Mouse (Mus musculus): ENCODE measurements around the gene Frmpd4. TPM values are rescaled to one million over a fixed set of nuclear protein-coding genes. Genes with fewer than 3 reads are reported as not detected.

Frmpd4 gene
- polyA plus RNA-seq, 1 experiment from 2014 or later, result not detected

DNA sequence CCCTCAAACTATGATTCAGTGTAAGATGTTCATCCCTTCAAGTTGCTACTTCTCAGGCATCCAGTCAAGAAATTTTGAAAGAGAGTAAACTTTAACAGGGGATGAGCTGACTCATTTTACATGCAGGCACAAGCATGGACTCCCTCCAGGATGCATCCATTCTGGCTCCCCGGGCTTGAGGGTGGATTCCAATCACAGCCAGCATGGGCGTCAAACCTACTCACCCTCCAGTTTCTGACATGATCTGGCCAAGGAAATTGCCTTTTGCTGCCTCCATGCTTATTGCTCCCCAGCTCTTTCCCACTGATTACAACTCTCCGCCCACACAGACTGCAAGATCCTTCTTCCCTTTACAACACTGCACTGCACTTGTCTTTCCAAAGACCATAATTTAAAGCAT is 370.0 kb downstream of the Frmpd4 start:
- ATAC-seq (replicated peaks; ENCODE audit: insufficient number of reproducible peaks, low FRiP score, low TSS enrichment), result no peak
- 82% methylated on average over 3 of the region's 3 CpGs for WGBS (ENCODE audit: insufficient replicate concordance)
- Histone ChIP-seq H3K36me3 (ENCODE audit: control insufficient read depth, insufficient read depth, low read length) (no peaks in the 10 kb centered on the region), H3K4me3 (ENCODE audit: low read depth, low read length) (no peak overlapping the region), H3K27me3 (ENCODE audit: control insufficient read depth, insufficient read depth, low read length) (no peaks in the 10 kb centered on the region), H3K27ac (ENCODE audit: low read depth, low read length) (no peak overlapping the region), H3K4me1 (ENCODE audit: control insufficient read depth, insufficient read depth, low read length) (no peaks in the 10 kb centered on the region), H3K9ac (ENCODE audit: low read depth, low read length) (no peak overlapping the region), H3K9me3 (replicated peaks; ENCODE audit: control insufficient read depth, low read length) (no peaks in the 10 kb centered on the region), H3K4me2 (no peak overlapping the region)

DNA sequence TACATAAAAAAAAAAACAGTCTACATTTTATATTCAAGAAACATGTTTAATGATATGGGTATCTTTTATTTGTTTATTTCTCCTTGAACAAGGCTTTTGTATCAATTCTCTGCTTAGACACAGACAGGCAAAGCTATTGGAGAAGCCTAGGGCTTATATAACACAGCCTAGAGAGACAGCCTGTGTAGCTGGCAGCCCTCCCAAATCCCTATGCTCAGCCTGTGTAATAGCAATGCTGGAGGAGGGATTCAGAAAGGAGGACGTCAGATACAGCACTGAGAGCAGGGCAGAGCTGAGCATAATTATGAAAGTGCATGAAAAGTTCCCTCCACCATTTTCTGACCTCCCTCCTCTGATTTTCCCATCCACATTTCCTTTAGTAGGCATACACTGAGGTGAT is 385.1 kb downstream of the Frmpd4 start:
- H3K4me3 ChIP-seq (ENCODE audit: low read depth, low read length), result no peak overlapping the region
- no peak overlapping the region for H3K9ac ChIP-seq (ENCODE audit: low read depth, low read length)
- no peaks in the 10 kb centered on the region for H3K9me3 ChIP-seq (replicated peaks; ENCODE audit: control insufficient read depth, low read length)
- H3K4me1 ChIP-seq (ENCODE audit: control insufficient read depth, insufficient read depth, low read length), result no peaks in the 10 kb centered on the region
- 40% methylated on average over 1 of the region's 1 CpGs for WGBS (ENCODE audit: insufficient replicate concordance)
- H3K27me3 ChIP-seq (ENCODE audit: control insufficient read depth, insufficient read depth, low read length), result no peaks in the 10 kb centered on the region; the same call in 1 of the 2 replicates
- no peak overlapping the region for H3K27ac ChIP-seq (ENCODE audit: low read depth, low read length)
- H3K36me3 ChIP-seq (ENCODE audit: control insufficient read depth, insufficient read depth, low read length), result no peaks in the 10 kb centered on the region
- ATAC-seq (replicated peaks; ENCODE audit: insufficient number of reproducible peaks, low FRiP score, low TSS enrichment), result no peak
- no peak overlapping the region for H3K4me2 ChIP-seq

DNA sequence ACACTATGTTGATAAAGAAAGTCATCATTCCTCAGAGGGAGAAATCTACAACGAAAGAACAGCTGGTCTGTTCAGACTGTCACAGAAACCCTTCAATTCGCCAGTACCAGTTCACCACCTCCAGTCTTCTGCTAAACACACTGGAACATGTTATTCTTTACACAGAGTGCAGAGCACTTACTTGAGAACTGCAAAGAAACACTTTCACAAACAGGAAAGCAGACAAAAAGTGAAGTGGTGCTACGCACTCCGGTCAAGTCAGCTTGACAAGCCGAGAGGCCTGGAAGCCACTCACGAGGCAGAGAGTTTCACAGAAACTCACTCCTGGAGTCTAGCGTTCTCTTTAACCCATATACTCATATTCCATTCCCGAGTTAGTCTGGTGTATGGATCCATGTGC is 387.5 kb downstream of the Frmpd4 start:
- H3K4me2 ChIP-seq, result no peak overlapping the region
- H3K4me1 ChIP-seq (ENCODE audit: control insufficient read depth, insufficient read depth, low read length), result no peaks in the 10 kb centered on the region
- no peak overlapping the region for H3K9ac ChIP-seq (ENCODE audit: low read depth, low read length)
- H3K36me3 ChIP-seq (ENCODE audit: control insufficient read depth, insufficient read depth, low read length), result no peaks in the 10 kb centered on the region
- no peak for ATAC-seq (replicated peaks; ENCODE audit: insufficient number of reproducible peaks, low FRiP score, low TSS enrichment)
- no peaks in the 10 kb centered on the region; the same call in 1 of the 2 replicates for H3K27me3 ChIP-seq (ENCODE audit: control insufficient read depth, insufficient read depth, low read length)
- H3K4me3 ChIP-seq (ENCODE audit: low read depth, low read length), result no peak overlapping the region
- no peak overlapping the region for H3K27ac ChIP-seq (ENCODE audit: low read depth, low read length)
- WGBS (ENCODE audit: insufficient replicate concordance), result 75% methylated on average over 8 of the region's 8 CpGs
- H3K9me3 ChIP-seq (replicated peaks; ENCODE audit: control insufficient read depth, low read length), result no peaks in the 10 kb centered on the region

DNA sequence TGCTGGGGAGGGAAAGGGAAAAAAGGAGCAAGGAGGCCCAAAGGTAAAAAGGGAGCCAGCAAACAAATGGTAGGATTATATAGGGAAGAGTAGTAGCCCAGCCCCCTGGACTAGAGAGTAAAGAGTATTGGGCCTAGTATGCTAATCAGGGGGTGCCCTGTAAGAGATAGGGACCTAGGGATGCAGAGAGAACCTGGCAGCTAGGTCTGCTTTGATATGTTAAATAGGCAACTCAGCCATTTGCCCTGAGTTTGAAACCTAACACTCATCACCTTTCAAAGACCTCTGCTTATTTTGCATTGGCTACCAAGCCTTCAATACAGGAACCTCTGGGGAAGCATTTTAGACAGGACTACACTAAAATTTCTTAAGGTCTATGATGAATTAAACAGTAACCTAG is 414.0 kb downstream of the Frmpd4 start:
- H3K27me3 ChIP-seq (ENCODE audit: control insufficient read depth, insufficient read depth, low read length), result no peaks in the 10 kb centered on the region
- no peaks in the 10 kb centered on the region for H3K4me1 ChIP-seq (ENCODE audit: control insufficient read depth, insufficient read depth, low read length)
- ATAC-seq (replicated peaks; ENCODE audit: insufficient number of reproducible peaks, low FRiP score, low TSS enrichment), result no peak
- H3K4me3 ChIP-seq (ENCODE audit: low read depth, low read length), result no peak overlapping the region
- H3K9ac ChIP-seq (ENCODE audit: low read depth, low read length), result no peak overlapping the region
- no peaks in the 10 kb centered on the region for H3K36me3 ChIP-seq (ENCODE audit: control insufficient read depth, insufficient read depth, low read length)
- H3K9me3 ChIP-seq (replicated peaks; ENCODE audit: control insufficient read depth, low read length), result no peaks in the 10 kb centered on the region
- H3K4me2 ChIP-seq, result no peak overlapping the region
- no peak overlapping the region for H3K27ac ChIP-seq (ENCODE audit: low read depth, low read length)

DNA sequence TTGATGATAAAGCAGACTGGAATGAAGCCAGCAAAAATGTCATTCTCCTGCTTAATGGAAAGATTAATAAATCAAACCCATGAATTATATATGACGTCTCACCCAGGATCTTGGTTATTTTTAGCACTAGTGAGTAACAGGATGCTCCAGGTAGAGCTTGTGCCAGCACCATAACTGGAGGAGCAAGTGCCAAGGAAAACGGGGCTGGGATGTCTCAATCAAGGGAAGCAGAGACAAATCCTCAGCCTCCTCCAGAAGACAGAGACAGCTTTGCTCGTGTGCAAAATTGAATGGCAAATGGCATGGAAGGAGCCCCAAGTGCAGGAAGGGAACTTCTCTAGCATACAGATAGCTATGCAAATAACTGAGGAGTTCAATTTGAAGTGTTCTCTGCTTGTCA is 418.2 kb downstream of the Frmpd4 start:
- Histone ChIP-seq H3K9me3 (replicated peaks; ENCODE audit: control insufficient read depth, low read length) (no peaks in the 10 kb centered on the region), H3K27me3 (ENCODE audit: control insufficient read depth, insufficient read depth, low read length) (no peaks in the 10 kb centered on the region), H3K36me3 (ENCODE audit: control insufficient read depth, insufficient read depth, low read length) (no peaks in the 10 kb centered on the region), H3K27ac (ENCODE audit: low read depth, low read length) (no peak overlapping the region), H3K4me2 (no peak overlapping the region), H3K4me1 (ENCODE audit: control insufficient read depth, insufficient read depth, low read length) (no peaks in the 10 kb centered on the region), H3K9ac (ENCODE audit: low read depth, low read length) (no peak overlapping the region), H3K4me3 (ENCODE audit: low read depth, low read length) (no peak overlapping the region)
- 61% methylated on average over 3 of the region's 3 CpGs for WGBS (ENCODE audit: insufficient replicate concordance)
- no peak for ATAC-seq (replicated peaks; ENCODE audit: insufficient number of reproducible peaks, low FRiP score, low TSS enrichment)

DNA sequence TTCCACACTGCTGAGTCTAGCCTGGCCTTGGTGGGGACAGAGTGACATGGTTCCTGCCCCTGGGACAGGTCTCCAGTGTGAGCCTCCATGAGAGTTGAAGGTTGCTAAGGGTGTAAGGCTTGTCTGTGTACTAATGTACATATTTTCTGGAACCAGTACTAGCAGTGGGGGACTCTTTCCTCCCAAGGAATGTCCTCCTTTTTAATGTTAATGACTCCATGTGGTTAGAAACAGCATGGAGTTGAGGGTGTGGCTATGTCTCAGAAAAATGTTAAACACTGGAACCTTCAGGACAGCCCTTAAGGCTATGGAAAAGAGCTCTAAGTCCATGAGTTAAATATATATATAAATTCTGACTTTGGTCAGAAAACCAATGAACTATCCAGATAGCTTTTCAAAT is 436.0 kb downstream of the Frmpd4 start:
- no peaks in the 10 kb centered on the region for H3K9me3 ChIP-seq (replicated peaks; ENCODE audit: control insufficient read depth, low read length)
- ATAC-seq (replicated peaks; ENCODE audit: insufficient number of reproducible peaks, low FRiP score, low TSS enrichment), result no peak
- H3K9ac ChIP-seq (ENCODE audit: low read depth, low read length), result no peak overlapping the region

DNA sequence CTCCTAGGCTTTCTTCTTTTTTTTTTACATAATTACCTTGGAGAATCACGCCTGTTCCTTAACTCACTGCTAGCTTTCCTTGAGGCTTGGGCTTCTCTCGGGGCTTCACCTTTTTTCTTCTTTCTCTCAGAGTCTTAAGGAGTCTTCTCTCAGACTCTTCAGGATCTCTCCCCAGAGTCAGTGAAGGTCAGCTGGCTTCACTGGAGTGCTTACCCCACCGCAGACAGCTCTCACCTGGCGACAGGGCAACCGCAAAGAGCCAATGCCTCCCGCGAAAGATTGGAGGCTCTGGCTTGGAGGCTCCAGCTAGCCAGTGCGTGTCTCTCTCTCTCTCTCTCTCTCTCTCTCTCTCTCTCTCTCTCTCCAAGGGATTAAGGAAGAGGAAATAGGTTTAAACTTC is 453.0 kb downstream of the Frmpd4 start:
- no peaks in the 10 kb centered on the region for H3K4me1 ChIP-seq (ENCODE audit: control insufficient read depth, insufficient read depth, low read length)
- no peak for ATAC-seq (replicated peaks; ENCODE audit: insufficient number of reproducible peaks, low FRiP score, low TSS enrichment)
- peak overlapping the region; percentile 77 for H3K4me2 ChIP-seq
- H3K36me3 ChIP-seq (ENCODE audit: control insufficient read depth, insufficient read depth, low read length), result no peaks in the 10 kb centered on the region
- no peak overlapping the region for H3K27ac ChIP-seq (ENCODE audit: low read depth, low read length)
- peak overlapping the region; percentile 42 for H3K4me3 ChIP-seq (ENCODE audit: low read depth, low read length)
- peaks cover 26% of the 10 kb centered on the region for H3K27me3 ChIP-seq (ENCODE audit: control insufficient read depth, insufficient read depth, low read length)
- no peak overlapping the region for H3K9ac ChIP-seq (ENCODE audit: low read depth, low read length)
- WGBS (ENCODE audit: insufficient replicate concordance), result 13% methylated on average over 8 of the region's 8 CpGs
- no peaks in the 10 kb centered on the region for H3K9me3 ChIP-seq (replicated peaks; ENCODE audit: control insufficient read depth, low read length)

More for the DNA sequence above, 436.0 kb downstream of the Frmpd4 start:
- no peaks in the 10 kb centered on the region for H3K27me3 ChIP-seq (ENCODE audit: control insufficient read depth, insufficient read depth, low read length)
- no peak overlapping the region for H3K4me2 ChIP-seq
- no peak overlapping the region for H3K27ac ChIP-seq (ENCODE audit: low read depth, low read length)
- H3K4me3 ChIP-seq (ENCODE audit: low read depth, low read length), result no peak overlapping the region
- no peaks in the 10 kb centered on the region for H3K4me1 ChIP-seq (ENCODE audit: control insufficient read depth, insufficient read depth, low read length)
- H3K36me3 ChIP-seq (ENCODE audit: control insufficient read depth, insufficient read depth, low read length), result no peaks in the 10 kb centered on the region

DNA sequence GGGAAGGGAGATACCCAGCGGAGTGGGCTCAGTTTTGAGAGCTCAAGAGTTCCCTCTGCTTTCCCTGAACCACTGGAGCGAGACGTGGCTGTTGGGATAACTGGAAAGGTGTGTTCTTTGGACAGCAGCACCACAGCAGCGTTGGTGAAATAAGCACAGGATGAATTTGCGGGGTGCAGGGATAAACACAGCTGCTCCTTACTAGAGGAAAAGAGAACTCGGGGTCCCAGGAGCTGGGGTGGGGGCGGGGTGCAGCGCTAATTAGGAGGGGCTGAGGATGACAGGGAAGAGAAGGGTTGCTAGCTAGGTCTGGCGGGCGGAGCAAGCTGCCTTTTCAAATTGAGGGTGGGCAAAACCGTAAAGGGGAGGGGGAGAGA is 453.5 kb downstream of the Frmpd4 start:
- Histone ChIP-seq H3K4me1 (ENCODE audit: control insufficient read depth, insufficient read depth, low read length) (no peaks in the 10 kb centered on the region), H3K27ac (ENCODE audit: low read depth, low read length) (no peak overlapping the region), H3K27me3 (ENCODE audit: control insufficient read depth, insufficient read depth, low read length) (peaks cover 26% of the 10 kb centered on the region), H3K4me2 (peak overlapping the region; percentile 77), H3K9me3 (replicated peaks; ENCODE audit: control insufficient read depth, low read length) (no peaks in the 10 kb centered on the region), H3K9ac (ENCODE audit: low read depth, low read length) (no peak overlapping the region), H3K4me3 (ENCODE audit: low read depth, low read length) (peak overlapping the region; percentile 42), H3K36me3 (ENCODE audit: control insufficient read depth, insufficient read depth, low read length) (no peaks in the 10 kb centered on the region)
- ATAC-seq (replicated peaks; ENCODE audit: insufficient number of reproducible peaks, low FRiP score, low TSS enrichment), result no peak
- WGBS (ENCODE audit: insufficient replicate concordance), result 15% methylated on average over 11 of the region's 11 CpGs

DNA sequence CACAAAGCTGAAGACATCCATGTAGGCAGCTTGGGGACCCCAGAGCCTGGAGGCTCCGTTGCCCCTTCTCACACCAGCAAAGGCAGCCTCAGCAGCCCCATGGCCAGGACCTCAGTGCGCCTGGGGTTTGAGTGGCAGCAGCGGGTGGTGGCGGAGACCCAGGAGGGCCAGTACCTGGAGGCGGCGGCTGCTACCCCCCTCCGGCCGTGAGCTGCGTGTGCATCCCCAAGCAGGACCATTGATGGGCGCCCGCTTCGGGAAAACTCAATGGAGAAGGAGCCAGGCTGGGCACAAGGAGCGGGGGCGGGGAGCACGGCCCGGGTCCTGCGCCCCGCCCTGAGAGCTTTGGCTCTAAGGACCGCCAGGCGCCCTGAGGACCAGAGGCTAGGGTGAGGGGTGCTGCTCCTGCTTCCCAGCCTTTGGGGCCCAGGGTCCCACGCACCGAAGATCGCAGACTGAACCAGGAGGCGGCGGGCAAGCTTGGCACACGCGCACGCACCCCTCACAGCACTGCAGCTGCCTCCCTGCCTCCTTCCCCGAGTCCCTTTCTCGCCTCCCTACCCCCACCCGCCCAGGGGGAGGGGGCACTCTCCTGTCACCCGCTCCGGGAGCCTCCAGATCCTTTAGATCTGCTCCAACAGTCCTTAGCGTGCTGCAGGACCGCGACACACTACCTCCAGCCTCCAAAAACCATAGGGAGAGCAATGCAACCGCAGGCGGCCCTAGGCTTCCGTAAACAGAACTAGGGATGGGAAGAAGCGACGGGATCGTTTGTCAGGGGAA is 454.0 kb downstream of the Frmpd4 start:
- H3K9ac ChIP-seq (ENCODE audit: low read depth, low read length), result no peak overlapping the region
- H3K4me1 ChIP-seq (ENCODE audit: control insufficient read depth, insufficient read depth, low read length), result no peaks in the 10 kb centered on the region
- H3K27me3 ChIP-seq (ENCODE audit: control insufficient read depth, insufficient read depth, low read length), result peaks cover 26% of the 10 kb centered on the region
- peak overlapping the region; percentile 42 for H3K4me3 ChIP-seq (ENCODE audit: low read depth, low read length)
- WGBS (ENCODE audit: insufficient replicate concordance), result 14% methylated on average over 40 of the region's 42 CpGs
- ATAC-seq (replicated peaks; ENCODE audit: insufficient number of reproducible peaks, low FRiP score, low TSS enrichment), result no peak
- H3K4me2 ChIP-seq, result peak overlapping the region; percentile 77
- H3K36me3 ChIP-seq (ENCODE audit: control insufficient read depth, insufficient read depth, low read length), result no peaks in the 10 kb centered on the region
- no peak overlapping the region for H3K27ac ChIP-seq (ENCODE audit: low read depth, low read length)
- no peaks in the 10 kb centered on the region for H3K9me3 ChIP-seq (replicated peaks; ENCODE audit: control insufficient read depth, low read length)
